Mouse (Mus musculus): ENCODE data around the gene Abca1. TPM values are rescaled to one million over a fixed set of nuclear protein-coding genes. Genes with fewer than 3 reads are reported as not detected.

Gene Abca1
- polyA plus RNA-seq, 1 experiment from 2014 or later: 4.8 TPM

- no peak for ATAC-seq (ENCODE audit: low FRiP score, low TSS enrichment)
- Histone ChIP-seq H3K27ac (ENCODE audit: low read length) (no peak overlapping the region), H3K9me3 (ENCODE audit: low read length) (no peaks in the 10 kb centered on the region), H3K9ac (replicated peaks; ENCODE audit: low read length) (no peak overlapping the region), H3K4me3 (ENCODE audit: low read length) (no peak overlapping the region), H3K4me1 (ENCODE audit: insufficient read depth, low read length) (no peaks in the 10 kb centered on the region), H3K36me3 (ENCODE audit: insufficient read depth, low read length) (peaks cover 17% of the 10 kb centered on the region), H3K4me2 (replicated peaks; ENCODE audit: low read depth, low read length) (no peak overlapping the region), H3K27me3 (ENCODE audit: insufficient read depth, low read length) (no peaks in the 10 kb centered on the region)
- WGBS: 84% methylated on average over 2 of the region's 2 CpGs
Observed at GRCm38 (mm10) chr4:53083071-53083470, 76.6 kb downstream of the Abca1 start.

GRCm38 (mm10) chr4:53082451-53082850, 77.2 kb downstream of the Abca1 start:
- H3K4me1 ChIP-seq (ENCODE audit: insufficient read depth, low read length): no peaks in the 10 kb centered on the region
- 72% methylated on average over 7 of the region's 7 CpGs for WGBS
- no peaks in the 10 kb centered on the region for H3K27me3 ChIP-seq (ENCODE audit: insufficient read depth, low read length)
- H3K27ac ChIP-seq (ENCODE audit: low read length): no peak overlapping the region
- peaks cover 18% of the 10 kb centered on the region for H3K36me3 ChIP-seq (ENCODE audit: insufficient read depth, low read length)
- no peak overlapping the region for H3K9ac ChIP-seq (replicated peaks; ENCODE audit: low read length)
- no peak overlapping the region for H3K4me3 ChIP-seq (ENCODE audit: low read length)
- no peak overlapping the region for H3K4me2 ChIP-seq (replicated peaks; ENCODE audit: low read depth, low read length)
- no peaks in the 10 kb centered on the region for H3K9me3 ChIP-seq (ENCODE audit: low read length)
- ATAC-seq (ENCODE audit: low FRiP score, low TSS enrichment): no peak

- peaks cover 21% of the 10 kb centered on the region for H3K36me3 ChIP-seq (ENCODE audit: insufficient read depth, low read length)
- WGBS: 84% methylated on average over 11 of the region's 11 CpGs
Observed at GRCm38 (mm10) chr4:53081851-53082250, 77.8 kb downstream of the Abca1 start.

GRCm38 (mm10) chr4:53080290-53080689, 79.4 kb downstream of the Abca1 start:
- Histone ChIP-seq H3K4me2 (replicated peaks; ENCODE audit: low read depth, low read length) (no peak overlapping the region), H3K27ac (ENCODE audit: low read length) (no peak overlapping the region), H3K4me3 (ENCODE audit: low read length) (no peak overlapping the region), H3K9ac (replicated peaks; ENCODE audit: low read length) (no peak overlapping the region), H3K4me1 (ENCODE audit: insufficient read depth, low read length) (no peaks in the 10 kb centered on the region), H3K36me3 (ENCODE audit: insufficient read depth, low read length) (peaks cover 29% of the 10 kb centered on the region), H3K9me3 (ENCODE audit: low read length) (no peaks in the 10 kb centered on the region), H3K27me3 (ENCODE audit: insufficient read depth, low read length) (no peaks in the 10 kb centered on the region)
- 80% methylated on average over 3 of the region's 3 CpGs for WGBS
- no peak for ATAC-seq (ENCODE audit: low FRiP score, low TSS enrichment)

More at GRCm38 (mm10) chr4:53081851-53082250, 77.8 kb downstream of the Abca1 start:
- no peak overlapping the region for H3K9ac ChIP-seq (replicated peaks; ENCODE audit: low read length)
- no peaks in the 10 kb centered on the region for H3K4me1 ChIP-seq (ENCODE audit: insufficient read depth, low read length)
- H3K27me3 ChIP-seq (ENCODE audit: insufficient read depth, low read length): no peaks in the 10 kb centered on the region
- no peaks in the 10 kb centered on the region for H3K9me3 ChIP-seq (ENCODE audit: low read length)
- H3K4me2 ChIP-seq (replicated peaks; ENCODE audit: low read depth, low read length): no peak overlapping the region
- no peak overlapping the region for H3K27ac ChIP-seq (ENCODE audit: low read length)
- H3K4me3 ChIP-seq (ENCODE audit: low read length): no peak overlapping the region
- ATAC-seq (ENCODE audit: low FRiP score, low TSS enrichment): no peak

GRCm38 (mm10) chr4:53078793-53079310, 80.8 kb downstream of the Abca1 start:
- Histone ChIP-seq H3K27ac (ENCODE audit: low read length) (peak overlapping the region; percentile 34; the same call in 1 of the 2 replicates), H3K9me3 (ENCODE audit: low read length) (no peaks in the 10 kb centered on the region), H3K4me3 (ENCODE audit: low read length) (no peak overlapping the region), H3K4me2 (replicated peaks; ENCODE audit: low read depth, low read length) (no peak overlapping the region), H3K36me3 (ENCODE audit: insufficient read depth, low read length) (peaks cover 28% of the 10 kb centered on the region), H3K4me1 (ENCODE audit: insufficient read depth, low read length) (no peaks in the 10 kb centered on the region), H3K27me3 (ENCODE audit: insufficient read depth, low read length) (no peaks in the 10 kb centered on the region), H3K9ac (replicated peaks; ENCODE audit: low read length) (no peak overlapping the region)
- peak; percentile 76; the same call in 1 of the 2 replicates for ATAC-seq (ENCODE audit: low FRiP score, low TSS enrichment)
- 79% methylated on average over 2 of the region's 2 CpGs for WGBS

GRCm38 (mm10) chr4:53076788-53077350, 82.8 kb downstream of the Abca1 start:
- no peaks in the 10 kb centered on the region for H3K9me3 ChIP-seq (ENCODE audit: low read length)
- H3K4me2 ChIP-seq (replicated peaks; ENCODE audit: low read depth, low read length): no peak overlapping the region
- no peaks in the 10 kb centered on the region for H3K4me1 ChIP-seq (ENCODE audit: insufficient read depth, low read length)
- H3K27ac ChIP-seq (ENCODE audit: low read length): no peak overlapping the region
- no peak for ATAC-seq (ENCODE audit: low FRiP score, low TSS enrichment)
- 84% methylated on average over 4 of the region's 4 CpGs for WGBS
- H3K9ac ChIP-seq (replicated peaks; ENCODE audit: low read length): no peak overlapping the region
- peaks cover 21% of the 10 kb centered on the region for H3K36me3 ChIP-seq (ENCODE audit: insufficient read depth, low read length)
- no peak overlapping the region for H3K4me3 ChIP-seq (ENCODE audit: low read length)
- no peaks in the 10 kb centered on the region for H3K27me3 ChIP-seq (ENCODE audit: insufficient read depth, low read length)

- H3K9ac ChIP-seq (replicated peaks; ENCODE audit: low read length): no peak overlapping the region
- ATAC-seq (ENCODE audit: low FRiP score, low TSS enrichment): no peak
- peaks cover 28% of the 10 kb centered on the region for H3K36me3 ChIP-seq (ENCODE audit: insufficient read depth, low read length)
- no peaks in the 10 kb centered on the region for H3K27me3 ChIP-seq (ENCODE audit: insufficient read depth, low read length)
- H3K4me1 ChIP-seq (ENCODE audit: insufficient read depth, low read length): no peaks in the 10 kb centered on the region
- no peak overlapping the region for H3K4me2 ChIP-seq (replicated peaks; ENCODE audit: low read depth, low read length)
- no peak overlapping the region for H3K27ac ChIP-seq (ENCODE audit: low read length)
- 89% methylated on average over 7 of the region's 7 CpGs for WGBS
- no peaks in the 10 kb centered on the region for H3K9me3 ChIP-seq (ENCODE audit: low read length)
- no peak overlapping the region for H3K4me3 ChIP-seq (ENCODE audit: low read length)
Observed at GRCm38 (mm10) chr4:53073025-53073424, 86.7 kb downstream of the Abca1 start.

GRCm38 (mm10) chr4:53062301-53063008, 97.2 kb downstream of the Abca1 start:
- Histone ChIP-seq H3K4me1 (ENCODE audit: insufficient read depth, low read length) (no peaks in the 10 kb centered on the region), H3K9ac (replicated peaks; ENCODE audit: low read length) (no peak overlapping the region), H3K9me3 (ENCODE audit: low read length) (no peaks in the 10 kb centered on the region), H3K27me3 (ENCODE audit: insufficient read depth, low read length) (no peaks in the 10 kb centered on the region), H3K27ac (ENCODE audit: low read length) (no peak overlapping the region), H3K4me2 (replicated peaks; ENCODE audit: low read depth, low read length) (no peak overlapping the region), H3K36me3 (ENCODE audit: insufficient read depth, low read length) (peaks cover 14% of the 10 kb centered on the region), H3K4me3 (ENCODE audit: low read length) (no peak overlapping the region)
- WGBS: 87% methylated on average over 7 of the region's 7 CpGs
- ATAC-seq (ENCODE audit: low FRiP score, low TSS enrichment): no peak

GRCm38 (mm10) chr4:53046238-53047022, 113.3 kb downstream of the Abca1 start:
- no peaks in the 10 kb centered on the region for H3K27me3 ChIP-seq (ENCODE audit: insufficient read depth, low read length)
- whole genome bisulfite sequencing: 46% methylated on average over 9 of the region's 9 CpGs
- H3K4me1 ChIP-seq (ENCODE audit: insufficient read depth, low read length): peaks cover 4% of the 10 kb centered on the region; the same call in 1 of the 2 replicates
- H3K4me3 ChIP-seq (ENCODE audit: low read length): no peak overlapping the region
- ATAC-seq (ENCODE audit: low FRiP score, low TSS enrichment): no peak
- peaks cover 19% of the 10 kb centered on the region for H3K36me3 ChIP-seq (ENCODE audit: insufficient read depth, low read length)
- no peak overlapping the region for H3K9ac ChIP-seq (replicated peaks; ENCODE audit: low read length)
- no peak overlapping the region for H3K4me2 ChIP-seq (replicated peaks; ENCODE audit: low read depth, low read length)
- no peak overlapping the region for H3K27ac ChIP-seq (ENCODE audit: low read length)
- H3K9me3 ChIP-seq (ENCODE audit: low read length): no peaks in the 10 kb centered on the region

Data from kidney, embryonic 16.5 days (tissue).